Mouse (Mus musculus) CH12.LX (cell line): ENCODE measurements around the gene Fcna. TPM values are rescaled to one million over a fixed set of nuclear protein-coding genes. Genes with fewer than 3 reads are reported as not detected.

Source experiments
- DNase-seq: peaks from one replicate; pipeline ENCODE4 v3.0.0-alpha.2; 2013; ENCODE audit errors: extremely low read depth
- H3K27ac ChIP-seq: 2 replicates; pipeline ENCODE4 v1.5.1; 2012; ENCODE audit warnings: low read depth, mild to moderate bottlenecking, control low read depth, moderate library complexity; ENCODE audit not compliant: insufficient read depth
- H3K27me3 ChIP-seq: replicated peaks from 2 replicates; pipeline ENCODE3; 2012; ENCODE audit warnings: inconsistent platforms
- H3K36me3 ChIP-seq, 2 experiments: replicated peaks in 1 of 2; 2 replicates each; pipeline versions ENCODE3 to v1.6.1; 2012; ENCODE audit warnings: inconsistent platforms in 1 of 2, low read length in 1 of 2, mild to moderate bottlenecking in 1 of 2, mixed read lengths in 1 of 2, moderate library complexity in 1 of 2; ENCODE audit not compliant: control insufficient read depth in 1 of 2, insufficient read depth in 1 of 2
- H3K4me1 ChIP-seq, 2 experiments: 2 replicates each; pipeline ENCODE4 v1.6.1; 2012; ENCODE audit warnings: inconsistent platforms in 1 of 2, moderate library complexity in 1 of 2; ENCODE audit not compliant: insufficient read depth in 2 of 2, control insufficient read depth in 1 of 2
- H3K4me2 ChIP-seq: 2 replicates; pipeline ENCODE4 v1.6.1; 2012; ENCODE audit warnings: low read depth, mild to moderate bottlenecking, control low read depth; ENCODE audit not compliant: poor library complexity, insufficient read depth, severe bottlenecking
- H3K4me3 ChIP-seq, 3 experiments: fragments of 150-350 bp in 1 of 3; sonication (generic) in 1 of 3; replicated peaks in 1 of 3; 2 replicates each; pipeline versions ENCODE3 to v1.5.1; 2011 to 2012; ENCODE audit warnings: low read depth in 2 of 3, low read length in 2 of 3, mild to moderate bottlenecking in 2 of 3, moderate library complexity in 2 of 3, control low read depth in 1 of 3, improper control_type of control experiment in 1 of 3, inconsistent platforms in 1 of 3, mixed read lengths in 1 of 3; ENCODE audit not compliant: poor library complexity in 1 of 3
- H3K79me2 ChIP-seq: replicated peaks from 2 replicates; pipeline ENCODE4 v1.6.1; 2012; ENCODE audit warnings: mild to moderate bottlenecking, moderate library complexity; ENCODE audit not compliant: control insufficient read depth, poor library complexity, insufficient read depth, severe bottlenecking; ENCODE audit errors: extremely low read depth
- H3K9ac ChIP-seq: 2 replicates; pipeline ENCODE4 v1.6.1; 2012; ENCODE audit warnings: low read depth, mild to moderate bottlenecking, control low read depth, moderate library complexity; ENCODE audit not compliant: insufficient read depth
- H3K9me3 ChIP-seq: replicated peaks from 2 replicates; pipeline ENCODE3; 2012; ENCODE audit warnings: low read length, inconsistent platforms, mixed read lengths
- CHD1 ChIP-seq: IDR thresholded peaks from 2 replicates; pipeline ENCODE4 v1.6.1; 2012; ENCODE audit warnings: low read depth, low read length, improper control_type of control experiment, inconsistent platforms
- EP300 ChIP-seq: IDR thresholded peaks from 2 replicates; pipeline ENCODE4 v1.6.1; 2011; ENCODE audit warnings: low read length, improper control_type of control experiment
- ETS1 ChIP-seq: conservative IDR thresholded peaks from 2 replicates; pipeline ENCODE4 v1.6.1; 2012; ENCODE audit warnings: low read depth, mild to moderate bottlenecking, inconsistent platforms, low read length, improper control_type of control experiment, moderate library complexity
- HCFC1 ChIP-seq: IDR thresholded peaks from 2 replicates; pipeline ENCODE4 v1.6.1; 2012; ENCODE audit warnings: low read depth, mild to moderate bottlenecking, inconsistent platforms, low read length, improper control_type of control experiment
- KAT2A ChIP-seq: IDR thresholded peaks from 2 replicates; pipeline ENCODE4 v1.6.1; 2012; ENCODE audit warnings: low read length, improper control_type of control experiment, inconsistent platforms; ENCODE audit not compliant: insufficient replicate concordance
- MAFK ChIP-seq: IDR thresholded peaks from 2 replicates; pipeline ENCODE4 v1.6.1; 2011; ENCODE audit warnings: low read length, improper control_type of control experiment; ENCODE audit not compliant: insufficient replicate concordance
- MAZ ChIP-seq: IDR thresholded peaks from 2 replicates; pipeline ENCODE4 v1.6.1; 2012; ENCODE audit warnings: low read depth, mild to moderate bottlenecking, inconsistent platforms, low read length, improper control_type of control experiment, moderate library complexity
- MEF2A ChIP-seq: IDR thresholded peaks from 2 replicates; pipeline ENCODE4 v1.6.1; 2014; ENCODE audit warnings: low read depth, mild to moderate bottlenecking, inconsistent platforms, low read length, improper control_type of control experiment, borderline replicate concordance
- NRF1 ChIP-seq: IDR thresholded peaks from 2 replicates; pipeline ENCODE4 v1.6.1; 2014; ENCODE audit warnings: low read depth, mild to moderate bottlenecking, inconsistent platforms, low read length, improper control_type of control experiment, moderate library complexity
- SIN3A ChIP-seq: IDR thresholded peaks from 2 replicates; pipeline ENCODE4 v1.6.1; 2012; ENCODE audit warnings: low read length, improper control_type of control experiment, inconsistent platforms
- SMC3 ChIP-seq: IDR thresholded peaks from 2 replicates; pipeline ENCODE4 v1.6.1; 2011; ENCODE audit warnings: low read depth, low read length, improper control_type of control experiment
- TBP ChIP-seq: conservative IDR thresholded peaks from 2 replicates; pipeline ENCODE4 v1.6.1; 2011; ENCODE audit warnings: low read depth, low read length, improper control_type of control experiment
- TCF12 ChIP-seq: IDR thresholded peaks from 2 replicates; pipeline ENCODE4 v1.6.1; 2014; ENCODE audit warnings: low read depth, mild to moderate bottlenecking, inconsistent platforms, low read length, improper control_type of control experiment
- USF2 ChIP-seq: conservative IDR thresholded peaks from 2 replicates; pipeline ENCODE4 v1.6.1; 2011; ENCODE audit warnings: low read depth, low read length, improper control_type of control experiment
- ZC3H11A ChIP-seq: IDR thresholded peaks from 2 replicates; pipeline ENCODE4 v1.6.1; 2012; ENCODE audit warnings: low read depth, mild to moderate bottlenecking, inconsistent platforms, low read length, improper control_type of control experiment
- ZNF384 ChIP-seq: IDR thresholded peaks from 2 replicates; pipeline ENCODE4 v1.6.1; 2012; ENCODE audit warnings: low read depth, low read length, improper control_type of control experiment, inconsistent platforms
- dilution Hi-C: fragments of 300-500 bp; cut with MboI; formaldehyde crosslinking; loops from 2 replicates; pipeline ENCODE4 v1.14.3; 2020; ENCODE audit warnings: low sequenced_read_pairs; ENCODE audit not compliant: extremely low pct_unique_long_range_greater_than_20kb, extremely low pct_ligation_motif_present
- in situ Hi-C: fragments of 300-500 bp; cut with MboI; formaldehyde crosslinking; loops from 3 replicates; pipeline ENCODE4 v1.14.3; 2019; ENCODE audit warnings: low sequenced_read_pairs, low pct_ligation_motif_present, low pct_unique_long_range_greater_than_20kb, mixed read lengths
- polyA plus RNA-seq: library from polyadenylated mRNA; unstranded; fragments of >175 nt; gene quantifications from 2 replicates; pipeline ENCODE4 v1.2.1, GENCODE M21; 2012; ENCODE audit warnings: low read depth; ENCODE audit not compliant: insufficient read length
- total RNA-seq, 2 experiments: library from RNA; depleted of rRNA; stranded (reverse); fragments of 300-350 nt in 1 of 2; fragments of >200 nt in 1 of 2; gene quantifications; 2 replicates each; pipeline ENCODE4 v1.2.3; 2012 to 2014

Fcna gene
- total and polyA plus RNA-seq, 3 experiments: not detected

DNA sequence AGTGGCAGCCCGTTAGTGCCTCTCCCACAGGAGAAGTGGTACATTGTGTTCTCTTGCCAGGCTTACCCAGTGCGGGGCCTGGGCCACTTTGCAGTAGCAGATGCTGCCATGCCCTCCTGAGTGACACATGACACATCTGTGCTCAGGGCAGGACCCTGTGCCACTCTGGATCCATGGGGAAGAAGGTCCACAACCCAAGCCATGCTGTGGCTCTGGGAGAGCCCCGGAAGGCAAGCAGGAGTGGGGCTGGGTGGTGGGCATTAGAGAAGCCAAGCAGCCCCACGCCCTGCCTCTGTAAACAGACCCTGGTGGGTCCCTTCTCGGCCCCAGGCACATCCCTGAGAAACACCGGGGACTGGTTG lies 44.7 kb downstream of the Fcna start:
- Histone ChIP-seq H3K36me3 (peaks cover 48 to 80% of the 10 kb centered on the region in 2 experiments), H3K4me3 (no peak overlapping the region), H3K9me3 (peaks cover 21% of the 10 kb centered on the region), H3K9ac (no peak overlapping the region), H3K4me2 (no peak overlapping the region), H3K27ac (no peak overlapping the region), H3K79me2 (no peaks in the 10 kb centered on the region), H3K4me1 (peaks cover 5 to 24% of the 10 kb centered on the region in 2 experiments; a peak in 3 of 4 replicates), H3K27me3 (no peaks in the 10 kb centered on the region)
- TF ChIP-seq EP300 (no peak), NRF1 (no peak), USF2 (no peak), ETS1 (no peak), TCF12 (no peak), TBP (no peak), ZNF384 (no peak), SMC3 (no peak), HCFC1 (no peak)
- DNase-seq: no peak
- in situ Hi-C loops (no loop called here), dilution Hi-C loops (no loop called here)

DNA sequence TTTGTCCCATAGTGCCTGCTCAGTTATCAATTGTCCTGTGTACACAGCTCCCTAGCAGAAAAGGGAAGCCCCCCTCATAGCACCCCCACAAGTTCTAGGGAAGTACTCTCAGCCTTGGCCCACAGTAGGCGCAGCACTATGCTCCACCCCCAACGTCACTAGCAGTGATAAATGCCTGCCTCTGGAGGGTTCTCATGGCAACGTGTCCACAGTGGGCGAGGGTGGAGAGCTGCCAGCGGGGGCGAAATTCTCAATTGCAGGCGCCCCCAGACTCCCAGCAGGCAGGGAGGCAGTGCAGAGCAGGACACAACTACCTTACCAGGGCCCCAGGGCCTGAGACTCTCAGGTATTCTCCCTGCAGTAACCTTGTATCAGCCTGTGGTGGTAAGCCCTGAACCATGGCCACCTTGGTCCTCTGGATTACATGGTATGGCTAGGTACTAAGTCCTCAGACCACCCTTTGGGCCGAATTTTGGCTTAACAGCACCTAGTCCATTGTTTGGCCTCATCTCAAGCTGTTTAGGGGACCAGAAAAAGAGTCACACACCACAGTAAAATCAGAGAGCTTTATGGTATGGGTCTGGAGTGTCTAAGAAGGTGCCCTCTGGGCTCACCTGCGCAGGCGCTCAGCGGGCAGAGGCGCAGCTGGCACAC lies 45.2 kb downstream of the Fcna start:
- DNase-seq: no peak
- no peak overlapping the region for H3K4me2 ChIP-seq
- peaks cover 46 to 80% of the 10 kb centered on the region in 2 experiments for H3K36me3 ChIP-seq
- H3K9me3 ChIP-seq: peaks cover 26% of the 10 kb centered on the region
- dilution Hi-C loops (no loop called here), in situ Hi-C loops (no loop called here)
- no peaks in the 10 kb centered on the region for H3K79me2 ChIP-seq
- H3K9ac ChIP-seq: no peak overlapping the region
- no peak overlapping the region for H3K4me3 ChIP-seq
- peaks cover 5 to 24% of the 10 kb centered on the region in 2 experiments; a peak in 3 of 4 replicates for H3K4me1 ChIP-seq
- no peak overlapping the region for H3K27ac ChIP-seq
- no peaks in the 10 kb centered on the region for H3K27me3 ChIP-seq
- TF ChIP-seq CHD1 (no peak), MEF2A (no peak), KAT2A (no peak), MAFK (no peak), TCF12 (no peak), ETS1 (no peak), MAZ (no peak), SIN3A (no peak), ZC3H11A (no peak), EP300 (no peak)
